ENCODE assay signal across 10 mouse cellular contexts in the genomic region with DNA sequence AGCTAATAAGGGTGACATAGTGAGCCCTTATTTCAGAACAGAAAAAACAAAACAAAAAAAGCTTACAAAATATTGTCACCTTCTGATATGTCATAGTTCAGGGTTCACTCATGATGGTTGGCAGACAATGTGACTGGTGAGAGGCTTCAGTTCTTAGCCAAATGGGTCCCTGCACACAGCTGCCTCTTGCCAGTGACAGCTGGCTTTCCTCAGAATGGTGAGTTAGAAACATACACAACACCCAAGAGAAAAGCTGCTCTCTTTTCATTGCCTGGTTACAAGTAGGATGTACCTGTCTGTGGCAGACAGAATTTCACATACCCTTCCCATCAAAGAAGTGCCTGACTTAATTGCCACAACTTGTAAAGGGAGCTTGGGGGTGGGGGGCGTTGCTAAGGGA. TPM values are rescaled to one million over a fixed set of nuclear protein-coding genes. Genes with fewer than 3 reads are reported as not detected.
DNase-seq lines count a peak whose midpoint lies in the region; ATAC-seq and TF ChIP-seq lines count a peak whose summit lies in the region.
"Had no signal": no experiment of that assay in that cellular context is flagged by ENCODE, and none has a peak within 500 bp of the region (broad histone marks: within the 10 kb centered on the region; RNA-seq: fewer than 3 reads in every experiment).

No protein-coding gene starts in this region.

- peaks cover 10% of the 10 kb centered on the region for H3K27me3 ChIP-seq in heart, embryonic 14.5 days (ENCODE audit: control insufficient read depth, insufficient read depth, low read length)
- 0 out of 2 replicates have a peak, but pooled peaks cover 2% of the 10 kb centered on the region for H3K27me3 ChIP-seq in midbrain, embryonic 11.5 days (ENCODE audit: control insufficient read depth, insufficient read depth, low read length)
- H3K27me3 ChIP-seq in midbrain, embryonic 16.5 days (ENCODE audit: control insufficient read depth, insufficient read depth, low read depth, low read length), result no peaks in the 10 kb centered on the region
- peaks cover 12% of the 10 kb centered on the region for H3K27me3 ChIP-seq in embryonic facial prominence, embryonic 14.5 days (replicated peaks; ENCODE audit: control insufficient read depth, insufficient read depth, low read length)
- no peaks in the 10 kb centered on the region for H3K27me3 ChIP-seq in myocyte (ENCODE audit: control insufficient read depth, insufficient read depth, insufficient read length)
- H3K27me3 ChIP-seq: forebrain, embryonic 13.5 days had no signal

- no peak overlapping the region for H3K4me3 ChIP-seq in heart, embryonic 14.5 days (ENCODE audit: control insufficient read depth in 1 of 2, insufficient read depth in 1 of 2, low read depth in 1 of 2, low read length in 2 of 2)
- no peak overlapping the region for H3K4me3 ChIP-seq in midbrain, embryonic 11.5 days (ENCODE audit: low read depth, low read length)
- no peak overlapping the region for H3K4me3 ChIP-seq in midbrain, embryonic 16.5 days (ENCODE audit: low read depth, low read length)
- no peak overlapping the region; the same call in 1 of the 2 replicates for H3K4me3 ChIP-seq in embryonic facial prominence, embryonic 14.5 days (ENCODE audit: low read depth, low read length)
- peak overlapping the region; percentile 12 for H3K4me3 ChIP-seq in myocyte

- DNase-seq in heart, adult 8-10 months (ENCODE audit: low spot score), result no peak
- DNase-seq in midbrain, embryonic 11.5 days (ENCODE audit: low spot score, missing footprints), result peak; percentile 82
- DNase-seq in embryonic facial prominence, embryonic 14.5 days (ENCODE audit: low spot score), result no peak
- no peak for DNase-seq in layer of hippocampus, postnatal 36 days

- no peak overlapping the region for H3K27ac ChIP-seq in heart, embryonic 14.5 days (replicated peaks in 1 of 2; ENCODE audit: control insufficient read depth in 1 of 2, insufficient read depth in 1 of 2, low read depth in 2 of 2, low read length in 2 of 2)
- no peak overlapping the region for H3K27ac ChIP-seq in midbrain, embryonic 11.5 days (ENCODE audit: low read depth, low read length)
- H3K27ac ChIP-seq in midbrain, embryonic 16.5 days (ENCODE audit: low read length), result no peak overlapping the region
- H3K27ac ChIP-seq in embryonic facial prominence, embryonic 14.5 days (replicated peaks; ENCODE audit: low read depth, low read length), result no peak overlapping the region
- H3K27ac ChIP-seq: forebrain, embryonic 13.5 days; hindbrain, embryonic 10.5 days had no signal

- no peak for ATAC-seq in heart, embryonic 14.5 days (ENCODE audit: insufficient number of reproducible peaks, insufficient read depth, low FRiP score, low read depth)
- ATAC-seq in midbrain, embryonic 11.5 days (ENCODE audit: low FRiP score), result no peak
- no peak for ATAC-seq in midbrain, embryonic 16.5 days
- ATAC-seq in embryonic facial prominence, embryonic 14.5 days (ENCODE audit: low read depth), result no peak
- no peak for ATAC-seq in activated CD4-positive, CD25-positive, alpha-beta regulatory T cell, adult 4 months

- TF ChIP-seq POLR2A in myocyte (IDR thresholded peaks at IDR 0.05; ENCODE audit: insufficient read length, low read depth), result no peak

- H3ac ChIP-seq in myocyte (ENCODE audit: control insufficient read depth, insufficient read length), result no peak overlapping the region

- no peaks in the 10 kb centered on the region for H3K4me1 ChIP-seq in heart, embryonic 14.5 days (ENCODE audit: control insufficient read depth in 2 of 2, insufficient read depth in 2 of 2, low read length in 2 of 2)
- H3K4me1 ChIP-seq in midbrain, embryonic 11.5 days (ENCODE audit: control insufficient read depth, insufficient read depth, low read length), result no peaks in the 10 kb centered on the region; the same call in 1 of the 2 replicates
- H3K4me1 ChIP-seq in midbrain, embryonic 16.5 days (ENCODE audit: control insufficient read depth, insufficient read depth, low read length), result no peaks in the 10 kb centered on the region
- H3K4me1 ChIP-seq in embryonic facial prominence, embryonic 14.5 days (ENCODE audit: control insufficient read depth, insufficient read depth, low read length), result peaks cover 7% of the 10 kb centered on the region; the same call in 1 of the 2 replicates
- H3K4me1 ChIP-seq: forebrain, embryonic 13.5 days had no signal

- WGBS in heart, embryonic 14.5 days, result 37% methylated on average over 1 of the region's 1 CpGs
- 40% methylated on average over 1 of the region's 1 CpGs for WGBS in midbrain, embryonic 11.5 days
- WGBS in midbrain, embryonic 16.5 days, result 47% methylated on average over 1 of the region's 1 CpGs
- whole genome bisulfite sequencing in embryonic facial prominence, embryonic 14.5 days, result 42% methylated on average over 1 of the region's 1 CpGs

- H3K4me2 ChIP-seq in heart, embryonic 14.5 days (ENCODE audit: low read length), result peak overlapping the region; percentile 65; the same call in 1 of the 2 replicates
- H3K4me2 ChIP-seq in midbrain, embryonic 11.5 days, result no peak overlapping the region
- no peak overlapping the region for H3K4me2 ChIP-seq in midbrain, embryonic 16.5 days (ENCODE audit: low read length)
- 0 out of 2 replicates have a peak overlapping the region, but pooled peaks have one; percentile 60 for H3K4me2 ChIP-seq in embryonic facial prominence, embryonic 14.5 days (ENCODE audit: low read depth, low read length)
- H3K4me2 ChIP-seq in myocyte (ENCODE audit: low read depth), result peak overlapping the region; percentile 64

- no peaks in the 10 kb centered on the region for H3K9me3 ChIP-seq in heart, embryonic 14.5 days (ENCODE audit: control insufficient read depth, low read length)
- no peaks in the 10 kb centered on the region for H3K9me3 ChIP-seq in midbrain, embryonic 11.5 days (ENCODE audit: control insufficient read depth, low read length)
- no peaks in the 10 kb centered on the region for H3K9me3 ChIP-seq in midbrain, embryonic 16.5 days (replicated peaks; ENCODE audit: control insufficient read depth, low read length, poor library complexity, severe bottlenecking)
- no peaks in the 10 kb centered on the region for H3K9me3 ChIP-seq in embryonic facial prominence, embryonic 14.5 days (ENCODE audit: control insufficient read depth, low read length)
- H3K9me3 ChIP-seq: forebrain, embryonic 13.5 days; hindbrain, embryonic 10.5 days had no signal

- no peaks in the 10 kb centered on the region for H3K79me2 ChIP-seq in myocyte (ENCODE audit: control insufficient read depth, insufficient read depth)

- H3K9ac ChIP-seq in heart, embryonic 14.5 days (ENCODE audit: low read length), result no peak overlapping the region
- no peak overlapping the region; the same call in 1 of the 2 replicates for H3K9ac ChIP-seq in midbrain, embryonic 11.5 days (ENCODE audit: low read length)
- H3K9ac ChIP-seq in midbrain, embryonic 16.5 days (ENCODE audit: low read depth, low read length), result no peak overlapping the region
- peak overlapping the region; percentile 51; the same call in 1 of the 2 replicates for H3K9ac ChIP-seq in embryonic facial prominence, embryonic 14.5 days (ENCODE audit: low read depth, low read length)

- H3K36me3 ChIP-seq in heart, embryonic 14.5 days (ENCODE audit: control insufficient read depth, insufficient read depth, low read length), result no peaks in the 10 kb centered on the region
- no peaks in the 10 kb centered on the region for H3K36me3 ChIP-seq in midbrain, embryonic 11.5 days (ENCODE audit: control insufficient read depth, insufficient read depth, low read length)
- H3K36me3 ChIP-seq in midbrain, embryonic 16.5 days (ENCODE audit: control insufficient read depth, insufficient read depth, low read length), result no peaks in the 10 kb centered on the region
- no peaks in the 10 kb centered on the region for H3K36me3 ChIP-seq in embryonic facial prominence, embryonic 14.5 days (ENCODE audit: control insufficient read depth, insufficient read depth, low read length)
- no peaks in the 10 kb centered on the region for H3K36me3 ChIP-seq in myocyte (ENCODE audit: control insufficient read depth, insufficient read depth)

TF ChIP-seq in myocyte, 11 proteins besides CTCF, POLR2A, EP300 and RAD21:
- TF ChIP-seq TCF12 (IDR thresholded peaks at IDR 0.05; ENCODE audit: insufficient read depth, poor library complexity, severe bottlenecking) (no peak), E2F4 (IDR thresholded peaks at IDR 0.05; ENCODE audit: insufficient read depth) (no peak), USF1 (IDR thresholded peaks at IDR 0.05; ENCODE audit: low read depth) (no peak), MYOD1 (IDR thresholded peaks at IDR 0.05; ENCODE audit: control insufficient read depth in 1 of 3, insufficient read length in 2 of 3, low read depth in 2 of 3) (peak in 2 of 3 experiments; percentile 57 to 82), MYOG (IDR thresholded peaks at IDR 0.05; ENCODE audit: control insufficient read depth in 1 of 3, insufficient read depth in 1 of 3, insufficient read length in 2 of 3, low read depth in 2 of 3) (peak in 2 of 3 experiments; percentile 63 to 77), SRF (IDR thresholded peaks at IDR 0.05; ENCODE audit: control insufficient read depth, insufficient read length, low read depth) (no peak), MAX (IDR thresholded peaks at IDR 0.05; ENCODE audit: low read depth) (no peak), REST (IDR thresholded peaks at IDR 0.05; ENCODE audit: insufficient read depth, insufficient read length) (no peak), CEBPB (IDR thresholded peaks at IDR 0.05; ENCODE audit: insufficient read depth, poor library complexity, severe bottlenecking) (no peak), POLR2AphosphoS2 (IDR thresholded peaks at IDR 0.05; ENCODE audit: insufficient read length, low read depth) (no peak), TCF3 (IDR thresholded peaks at IDR 0.05; ENCODE audit: insufficient read length, low read depth) (peak; percentile 30)

RNA-seq across cellular contexts. Expression of a gene that starts 18.5 kb away (rescaled TPM):
- polyA plus RNA-seq in heart, embryonic 14.5 days (2014; fragmentation: Nextera tagmentation; extraction: Ambion mirVana), result 14.3 and 14.4 TPM in 2 replicates
- 1 to 10 TPM; 2.2 to 3.6 (median 3.1) TPM for total RNA-seq in heart, adult 8-10 months (2022)
- polyA plus RNA-seq in midbrain, embryonic 11.5 days (2014; fragmentation: Nextera tagmentation; extraction: Ambion mirVana), result 32.1 and 35.9 TPM in 2 replicates
- polyA plus RNA-seq in midbrain, embryonic 16.5 days (2015; fragmentation: Nextera tagmentation; extraction: Ambion mirVana), result 45.3 and 45.9 TPM in 2 replicates
- polyA plus RNA-seq in embryonic facial prominence, embryonic 14.5 days (2014; fragmentation: Nextera tagmentation; extraction: Ambion mirVana), result 18.4 and 22.9 TPM in 2 replicates
- 3.9 TPM for polyA plus RNA-seq in myocyte (2012; fragmentation: generic; extraction: Trizol)
- 1 to 10 TPM; 2.0 to 3.0 TPM for polyA plus RNA-seq in activated CD4-positive, CD25-positive, alpha-beta regulatory T cell, adult 4 months (2017; shearing (Covaris generic))
- 10 to 100 TPM; 12.6 to 14.0 TPM for total RNA-seq in layer of hippocampus, postnatal 36 days (2021)

Comparison
In these comparisons a context has a peak if more than half of its experiments do, and no peak if none do; other contexts are left out.
1. H3K4me2 ChIP-seq: peak in heart, embryonic 14.5 days (single experiment), embryonic facial prominence, embryonic 14.5 days (single experiment) and myocyte (single experiment); none in midbrain, embryonic 11.5 days (single experiment) and midbrain, embryonic 16.5 days (single experiment).